Mouse (Mus musculus): ENCODE measurements around the gene Sspn.

DNA sequence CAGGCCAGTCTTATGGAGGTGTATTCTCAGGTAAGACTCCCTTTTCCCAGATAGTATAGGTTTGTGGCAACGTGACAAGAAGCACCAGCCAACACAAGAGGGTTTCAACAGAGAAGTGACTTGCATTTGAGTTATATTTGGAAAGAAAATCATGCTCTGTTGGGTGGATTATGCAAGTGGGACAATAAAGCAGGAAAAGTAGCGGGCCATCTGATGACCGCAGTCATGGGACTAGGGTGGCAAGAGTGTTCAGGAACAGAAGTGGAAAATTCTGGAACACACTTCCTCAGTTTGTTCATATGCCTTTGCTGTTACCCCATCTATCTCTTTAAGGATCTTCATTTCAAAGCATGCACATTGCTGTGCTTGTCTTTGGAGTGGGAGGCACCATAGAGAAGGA, 82.9 kb downstream of the Sspn start:
- no peak for TF ChIP-seq GATA1 (IDR thresholded peaks at IDR 0.05; ENCODE audit: borderline replicate concordance, low read length)
- no peak for TF ChIP-seq FLI1 (IDR thresholded peaks at IDR 0.05; ENCODE audit: low read length)

Data from megakaryocyte, embryonic 14.5 days (primary cell).